Mouse (Mus musculus) heart, adult 2 months (tissue): ENCODE data around the gene Gmfg.

Experiments used
- CTCF ChIP-seq: fragments of 200-600 bp; IDR thresholded peaks from 2 replicates; pipeline ENCODE4 v1.8.1; 2022; ENCODE audit warnings: antibody characterized with exemption, mild to moderate bottlenecking, moderate library complexity
- EP300 ChIP-seq: fragments of 200-500 bp; IDR thresholded peaks from 2 replicates; pipeline ENCODE4 v1.6.1; 2011; ENCODE audit warnings: low read depth, low read length, control low read depth; ENCODE audit not compliant: insufficient read depth
- POLR2A ChIP-seq: fragments of 200-500 bp; IDR thresholded peaks from 2 replicates; pipeline ENCODE4 v1.6.1; 2011; ENCODE audit warnings: mild to moderate bottlenecking, low read depth, low read length, control low read depth; ENCODE audit not compliant: insufficient read depth

- peak; percentile 80 for TF ChIP-seq CTCF
- 0 out of 2 replicates have a peak, but pooled peaks have one; percentile 17 for TF ChIP-seq EP300
- TF ChIP-seq POLR2A, result no peak
These were observed 9.2 kb downstream of the Gmfg start for GRCm38 (mm10) chr7:28446446-28446845.
